Mouse (Mus musculus): Measurements from ENCODE around the gene Zfp217. TPM values are rescaled to one million over a fixed set of nuclear protein-coding genes. Genes with fewer than 3 reads are reported as not detected.
A peak's percentile ranks its signal among the peaks of the same experiment; 100 is the strongest.

Zfp217 gene
- total RNA-seq, 2 experiments from 2014 or later, result 14.1 to 15.1 TPM

DNA sequence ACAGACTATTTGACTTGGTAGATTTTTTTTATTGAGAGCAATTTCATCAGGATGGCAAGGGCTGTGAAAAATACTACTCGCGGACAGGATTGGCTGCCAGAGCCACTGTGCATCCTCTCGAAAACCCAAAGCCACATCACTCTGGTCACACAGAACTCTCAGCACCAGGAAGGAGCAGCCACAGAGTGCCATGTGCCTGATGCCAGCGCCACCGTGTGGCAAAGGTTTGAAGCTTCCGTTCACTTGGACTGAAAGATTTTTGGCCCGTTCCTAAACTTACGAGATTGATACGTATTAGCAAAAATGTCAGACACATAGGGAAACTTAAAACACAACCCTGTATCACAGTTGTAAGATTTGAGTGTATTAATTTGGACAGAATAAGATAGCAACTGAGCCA is 44.1 kb downstream of the Zfp217 start:
- peak in 1 of 2 experiments; percentile 62 for DNase-seq (ENCODE audit: low spot score in 2 of 2)

DNA sequence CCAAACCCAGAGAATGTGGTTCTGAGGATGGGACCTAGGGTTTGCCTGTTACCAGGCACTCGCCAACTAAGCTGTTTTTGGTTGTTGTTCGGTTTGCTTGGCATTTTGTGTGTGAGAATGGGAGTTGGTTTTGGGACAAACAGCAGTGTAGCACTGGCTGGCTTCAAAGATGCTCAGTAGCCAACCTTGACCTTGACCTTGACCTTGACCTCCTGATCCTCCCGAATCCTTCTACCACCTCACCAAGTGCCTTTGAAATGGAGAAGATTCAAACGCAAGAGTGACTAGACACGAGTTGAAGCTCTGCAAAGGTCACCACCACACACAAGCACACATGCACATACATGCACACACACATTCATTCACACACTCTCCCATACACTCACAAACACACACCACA is 44.6 kb downstream of the Zfp217 start:
- no peak for DNase-seq (ENCODE audit: low spot score in 2 of 2)

DNA sequence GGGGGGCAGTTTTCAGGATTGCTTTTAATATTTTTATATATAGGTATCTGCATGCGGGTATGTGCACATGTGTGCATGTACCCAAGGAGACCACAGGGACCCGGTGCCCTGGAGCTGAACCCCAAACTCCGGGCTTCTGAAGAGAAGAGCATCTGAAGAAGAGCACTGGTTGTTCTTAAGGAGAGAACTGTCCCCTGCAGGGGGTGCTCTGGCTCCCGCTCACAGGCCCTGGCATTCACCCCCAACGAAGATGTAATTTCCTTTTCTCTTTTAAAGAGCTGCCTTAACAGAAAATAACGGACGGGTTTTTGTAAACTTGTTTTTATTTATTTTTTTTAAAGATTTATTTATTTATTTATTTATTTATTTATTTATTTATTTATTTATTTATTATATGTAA is 46.0 kb downstream of the Zfp217 start:
- DNase-seq (ENCODE audit: low spot score in 2 of 2), result no peak

DNA sequence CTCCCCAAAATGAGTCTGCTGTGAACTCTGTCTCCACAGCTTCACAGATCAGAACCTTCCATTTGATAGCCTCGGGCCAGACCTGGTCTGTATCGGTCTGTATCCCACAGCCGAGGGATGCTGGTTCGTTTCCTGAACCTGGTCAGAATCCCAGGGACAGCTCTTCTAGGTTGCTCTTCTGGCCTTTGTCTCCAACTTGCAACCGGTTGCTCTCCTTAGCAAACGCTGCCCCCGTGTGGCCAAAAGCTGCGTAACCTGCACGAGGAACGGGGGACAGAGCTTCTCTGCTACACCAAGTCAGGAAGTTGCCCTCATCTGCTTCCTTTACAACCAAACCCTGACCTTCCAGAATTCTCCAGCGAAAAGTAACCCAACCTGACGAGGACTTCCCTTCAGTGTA is 46.8 kb downstream of the Zfp217 start:
- peak; percentile 92 to 93 for DNase-seq (ENCODE audit: low spot score in 2 of 2)

DNA sequence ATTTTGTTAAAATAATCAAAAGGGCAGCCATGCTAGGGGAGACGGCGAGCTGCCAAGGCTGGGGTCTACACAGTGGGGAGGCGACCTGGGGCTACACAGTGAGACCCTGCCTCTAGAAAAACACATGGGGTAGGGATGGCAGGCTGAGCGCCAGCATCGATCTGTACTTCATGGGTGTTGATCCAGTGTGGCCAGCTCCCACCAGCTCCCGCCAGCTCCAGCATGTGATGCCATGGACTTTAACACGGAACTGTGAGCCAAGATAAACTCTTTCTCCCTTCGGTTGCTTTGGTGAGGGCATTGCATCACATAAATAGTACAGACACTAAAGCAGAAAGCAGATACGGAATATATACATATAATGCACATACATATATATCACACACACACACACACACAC is 53.0 kb downstream of the Zfp217 start:
- no peak for DNase-seq (ENCODE audit: low spot score in 2 of 2)

DNA sequence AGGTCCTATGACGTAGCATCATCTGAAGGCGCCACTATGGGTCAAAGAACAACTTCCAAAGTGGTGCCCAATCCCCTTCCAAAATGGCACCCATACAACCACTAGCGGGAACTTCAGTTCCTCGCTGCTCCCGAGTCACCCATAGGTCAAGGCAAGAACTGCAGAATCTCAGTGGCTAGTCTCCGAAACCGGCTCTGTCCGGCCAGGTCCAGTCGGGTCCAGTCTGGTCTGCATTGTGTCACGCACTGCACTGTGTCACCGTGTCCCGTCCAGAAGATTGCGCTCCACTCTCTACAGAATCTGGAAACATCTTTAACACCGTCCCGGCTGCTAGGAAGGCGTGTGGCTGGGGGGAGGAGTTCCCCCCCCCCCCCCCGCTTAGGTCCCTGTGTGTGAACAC is 53.7 kb downstream of the Zfp217 start:
- no peak for DNase-seq (ENCODE audit: low spot score in 2 of 2)

DNA sequence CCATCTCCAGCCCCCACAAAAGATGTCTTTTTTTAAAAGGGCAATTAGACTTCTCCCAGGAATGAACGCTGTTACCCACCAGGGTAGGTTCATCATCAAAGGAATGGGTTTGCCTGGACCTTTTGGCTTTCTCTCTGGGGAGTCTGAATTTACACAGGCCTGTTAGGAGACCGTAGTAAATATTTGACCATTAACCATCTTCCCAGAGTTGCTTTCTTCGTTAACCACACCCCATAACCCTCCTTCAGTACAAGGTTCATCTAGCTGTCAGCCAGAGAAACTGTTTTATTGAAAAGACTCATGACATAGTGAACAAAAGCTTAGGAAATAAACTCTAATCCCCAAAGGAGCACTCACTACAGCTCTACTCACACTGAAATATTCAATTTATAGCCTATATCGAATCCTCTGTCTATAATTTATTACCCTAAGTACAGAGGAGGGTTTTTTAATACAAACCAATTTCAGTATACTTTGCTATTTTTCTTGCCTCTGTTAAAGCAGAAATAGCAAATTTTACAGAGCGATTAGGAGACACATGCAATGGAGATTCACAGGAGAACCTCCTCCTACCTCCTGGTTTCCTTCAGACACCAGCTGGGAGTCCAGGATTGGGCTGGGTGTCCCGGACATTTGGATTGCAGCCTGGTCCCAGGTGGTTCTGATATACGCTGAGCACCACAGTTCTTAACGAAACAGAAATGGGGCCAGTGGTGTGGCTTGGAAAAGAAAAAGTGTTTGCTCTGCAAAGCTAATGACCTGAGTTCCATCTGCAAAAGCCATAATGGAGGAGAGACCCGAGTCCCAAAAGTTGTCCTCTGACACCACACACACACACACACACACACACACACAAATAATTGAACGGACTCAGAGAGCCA is 56.1 kb downstream of the Zfp217 start:
- DNase-seq (ENCODE audit: low spot score in 2 of 2), result no peak

DNA sequence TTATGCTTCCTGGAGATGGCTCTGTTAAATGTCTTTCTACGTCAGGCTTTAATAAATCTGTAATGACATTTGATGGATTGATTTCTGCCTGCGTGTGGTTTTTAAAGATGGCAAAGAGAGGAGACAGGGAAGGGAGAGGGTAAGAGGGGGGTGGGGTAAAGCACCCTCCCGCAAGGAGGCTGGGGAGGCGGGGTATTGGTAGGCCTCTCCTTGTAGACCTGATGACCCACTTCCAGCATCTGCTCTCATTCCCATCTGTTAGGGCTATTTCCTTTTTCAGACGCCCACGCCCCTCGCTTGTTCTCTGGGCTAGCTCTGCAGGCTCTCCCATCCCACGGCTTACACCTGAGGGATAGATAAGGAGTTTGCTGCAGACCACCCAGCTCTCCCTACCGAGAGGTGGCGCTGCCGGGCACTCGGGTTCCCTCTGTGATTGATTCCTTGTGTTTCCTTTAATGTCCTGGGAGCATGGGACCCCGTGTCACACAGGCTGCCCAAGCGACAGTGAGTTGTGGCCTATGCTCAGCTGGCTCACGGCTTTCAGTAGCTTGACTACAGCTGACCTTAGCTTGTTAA is 69.4 kb downstream of the Zfp217 start:
- no peak for DNase-seq (ENCODE audit: low spot score in 2 of 2)

DNA sequence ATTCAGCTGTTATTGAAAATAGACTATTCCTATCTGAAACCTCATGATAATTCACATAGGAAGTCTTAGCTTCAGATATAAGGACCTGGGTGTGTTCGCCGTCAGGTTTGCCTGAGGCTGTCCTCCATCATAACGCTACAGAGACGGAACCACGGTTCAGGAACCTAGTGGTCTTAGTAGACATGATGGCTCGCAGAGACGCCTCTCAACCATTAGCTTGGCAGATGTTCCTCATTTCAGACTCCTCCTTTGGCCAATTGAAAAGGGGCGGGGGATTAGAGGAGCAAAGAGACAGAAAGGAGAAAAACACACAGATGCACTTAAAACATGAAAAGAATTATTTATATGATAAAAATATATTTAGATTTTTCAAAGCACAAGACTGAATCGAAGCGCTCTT is 69.9 kb downstream of the Zfp217 start:
- DNase-seq (ENCODE audit: low spot score in 2 of 2), result no peak

DNA sequence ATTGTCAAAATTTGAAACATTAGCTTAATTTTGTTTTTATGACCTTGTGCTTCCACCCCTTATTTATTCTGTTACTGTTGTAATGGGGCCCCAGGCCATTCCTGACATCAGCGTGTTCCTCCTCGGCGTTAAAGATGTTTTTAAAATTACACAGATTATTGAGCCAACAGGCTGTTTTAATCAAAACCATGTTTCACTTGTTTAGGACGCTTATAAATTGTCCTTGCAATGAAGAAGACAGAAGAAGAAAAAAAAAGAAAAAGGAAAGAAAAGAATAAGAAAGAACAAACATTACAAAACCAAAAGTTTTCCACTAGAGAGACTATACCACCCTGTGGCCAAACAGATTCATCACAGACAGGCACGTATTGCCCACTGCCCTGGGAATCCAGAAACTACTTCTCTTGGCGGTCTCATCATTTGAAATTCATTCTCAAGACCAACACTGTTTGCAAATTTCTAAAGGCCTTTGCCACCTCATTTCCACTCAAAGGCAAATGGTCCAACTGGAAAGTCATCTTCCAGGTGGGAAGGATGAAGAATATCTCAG is 70.9 kb downstream of the Zfp217 start:
- DNase-seq (ENCODE audit: low spot score in 2 of 2), result no peak

DNA sequence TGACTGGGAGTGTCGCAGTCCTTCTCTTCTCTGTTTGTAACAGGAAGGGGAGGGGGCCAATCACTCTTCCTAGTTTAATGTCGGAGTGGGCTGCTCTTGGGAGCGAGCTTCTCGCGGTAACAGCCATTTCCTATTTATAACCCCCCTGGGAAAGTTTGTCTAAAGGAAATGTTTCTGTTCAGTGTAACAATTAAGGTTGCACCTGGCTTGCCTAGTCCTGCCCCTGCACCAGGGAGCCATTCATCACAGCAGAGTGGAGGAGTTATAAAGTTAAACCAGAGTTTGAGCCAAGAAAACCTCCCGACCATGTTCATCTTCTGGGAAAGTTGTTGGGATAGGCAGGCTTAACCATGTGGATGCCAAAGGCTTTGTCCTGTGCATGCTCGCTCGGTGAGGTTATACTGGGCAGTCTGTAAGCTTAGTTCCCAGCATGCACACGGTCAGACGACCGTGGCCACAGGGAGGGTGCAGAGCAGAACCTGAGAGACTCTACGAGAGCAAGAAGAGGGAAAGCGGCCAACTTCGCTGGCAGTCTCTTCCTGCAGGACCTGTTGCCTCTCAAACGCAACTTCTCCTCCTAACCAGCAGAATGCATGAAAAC is 77.2 kb downstream of the Zfp217 start:
- DNase-seq (ENCODE audit: low spot score in 2 of 2), result peak in 1 of 2 experiments; percentile 66

DNA sequence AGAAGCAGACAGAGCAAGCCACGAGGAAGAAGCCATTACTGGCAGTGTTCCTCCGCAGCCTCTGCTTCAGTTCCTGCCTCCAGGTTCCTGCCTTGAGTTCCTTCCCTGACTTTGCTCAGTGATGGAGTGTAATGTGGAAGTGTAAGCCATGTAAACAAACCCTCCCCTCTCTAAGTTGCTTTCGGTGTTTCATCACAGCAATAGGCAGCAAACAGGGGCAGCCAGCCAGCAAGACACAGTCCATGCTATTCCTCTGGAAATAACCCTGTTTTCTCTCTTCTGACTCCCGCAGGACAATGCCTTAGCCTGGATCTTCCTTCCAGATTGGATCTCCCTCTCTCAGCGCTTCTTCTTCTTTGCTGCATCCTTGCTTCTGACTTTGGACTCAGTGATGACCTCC is 77.9 kb downstream of the Zfp217 start:
- DNase-seq (ENCODE audit: low spot score in 2 of 2), result peak in 1 of 2 experiments; percentile 58

DNA sequence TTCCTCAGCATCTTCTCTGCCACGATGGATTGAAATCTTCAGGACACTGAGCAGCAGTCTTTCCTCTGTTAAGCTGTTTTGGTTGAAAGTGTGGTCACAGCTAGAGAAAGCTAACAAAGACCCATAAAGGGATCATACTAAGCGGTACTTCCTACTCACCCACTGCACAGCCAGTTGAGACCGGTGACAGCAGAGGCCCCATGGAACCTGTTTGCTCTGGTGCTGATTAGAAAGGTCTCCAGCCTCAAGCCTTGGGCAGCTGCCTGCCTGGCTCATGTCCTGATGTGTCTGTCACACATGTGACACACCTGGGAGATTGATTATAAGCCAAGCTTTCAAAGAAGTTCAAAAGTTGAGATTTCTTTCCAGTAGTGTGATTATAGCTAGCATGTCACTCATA is 85.5 kb downstream of the Zfp217 start:
- DNase-seq (ENCODE audit: low spot score in 2 of 2), result no peak

DNA sequence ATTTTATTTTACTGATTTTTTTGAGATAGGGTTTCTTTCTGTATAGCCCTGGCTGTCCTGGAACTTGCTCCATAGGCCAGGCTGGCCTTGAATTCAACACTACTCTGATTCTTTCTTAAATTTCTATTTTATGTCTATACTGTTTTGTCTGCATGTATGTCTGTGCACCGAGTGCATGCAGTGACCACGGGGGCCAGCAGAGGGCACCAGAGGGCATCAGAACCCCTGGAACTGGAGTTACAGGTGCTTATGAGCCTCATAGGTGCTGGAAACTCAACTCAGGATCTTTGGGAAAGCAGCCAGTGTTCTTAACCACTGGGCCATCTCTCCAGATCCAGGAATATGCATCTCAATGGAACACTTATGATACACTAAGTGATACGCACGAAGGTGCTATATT is 87.8 kb downstream of the Zfp217 start:
- no peak for DNase-seq (ENCODE audit: low spot score in 2 of 2)

DNA sequence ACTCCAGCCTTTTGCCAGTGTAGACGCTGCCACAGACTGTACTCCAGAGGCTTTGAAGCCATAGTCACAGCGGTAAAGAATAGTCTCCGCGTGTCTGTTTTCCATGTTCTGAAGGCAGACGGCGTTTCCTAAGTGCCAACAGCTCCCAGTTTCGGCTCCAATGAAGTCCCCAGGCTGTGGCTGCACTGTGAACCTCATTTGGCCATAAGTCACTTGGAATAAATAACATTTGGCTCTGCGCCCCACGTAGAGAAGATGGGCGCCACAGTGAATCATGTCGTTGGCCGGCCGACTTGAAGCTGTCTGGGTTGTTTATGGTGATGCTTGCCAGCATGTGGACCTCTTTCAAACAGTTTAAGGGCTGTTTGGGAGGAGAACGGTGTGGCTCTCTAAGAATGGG is 89.1 kb downstream of the Zfp217 start:
- DNase-seq (ENCODE audit: low spot score in 2 of 2), result no peak
